In genomic region chr6:59390208-59390607, GRCm38 (mm10) we compare ENCODE assay signal across 18 mouse cellular contexts. TPM values are rescaled to one million over a fixed set of nuclear protein-coding genes. Genes with fewer than 3 reads are reported as not detected.
DNase-seq lines count a peak whose midpoint lies in the region; ATAC-seq lines count a peak whose summit lies in the region.
"Had no signal": no experiment of that assay in that cellular context is flagged by ENCODE, and none has a peak within 500 bp of the region (broad histone marks: within the 10 kb centered on the region; RNA-seq: fewer than 3 reads in every experiment).

No protein-coding gene starts in this region.

- 73% methylated on average over 3 of the region's 3 CpGs for WGBS in intestine, embryonic 16.5 days
- WGBS in large intestine, adult 2 months = 53% methylated on average over 3 of the region's 3 CpGs

- no peaks in the 10 kb centered on the region for H3K36me3 ChIP-seq in intestine, embryonic 16.5 days (ENCODE audit: control insufficient read depth, insufficient read depth, low read length)
- H3K36me3 ChIP-seq: embryonic facial prominence, embryonic 10.5 days; embryonic facial prominence, embryonic 12.5 days; forebrain, embryonic 15.5 days had no signal

- no peaks in the 10 kb centered on the region for H3K4me1 ChIP-seq in intestine, embryonic 16.5 days (ENCODE audit: control insufficient read depth, insufficient read depth, low read length)
- H3K4me1 ChIP-seq: embryonic facial prominence, embryonic 10.5 days; embryonic facial prominence, embryonic 12.5 days; forebrain, embryonic 13.5 days; forebrain, embryonic 15.5 days had no signal

- H3K27ac ChIP-seq in intestine, embryonic 16.5 days (ENCODE audit: low read length) = no peak overlapping the region
- H3K27ac ChIP-seq: embryonic facial prominence, embryonic 10.5 days; embryonic facial prominence, embryonic 12.5 days; forebrain, embryonic 13.5 days; forebrain, embryonic 15.5 days had no signal

- no peak overlapping the region for H3K9ac ChIP-seq in intestine, embryonic 16.5 days (ENCODE audit: low read depth, low read length)
- H3K9ac ChIP-seq: embryonic facial prominence, embryonic 12.5 days; forebrain, embryonic 13.5 days; forebrain, embryonic 15.5 days; forebrain, postnatal 0 days had no signal

- peak; percentile 89 for ATAC-seq in intestine, embryonic 16.5 days
- ATAC-seq: forebrain, embryonic 13.5 days; forebrain, embryonic 15.5 days; forebrain, postnatal 0 days had no signal

- no peaks in the 10 kb centered on the region for H3K27me3 ChIP-seq in intestine, embryonic 16.5 days (replicated peaks; ENCODE audit: control insufficient read depth, insufficient read depth, low read length)
- H3K27me3 ChIP-seq: embryonic facial prominence, embryonic 12.5 days; forebrain, embryonic 13.5 days; forebrain, embryonic 15.5 days had no signal

- no peak overlapping the region for H3K4me3 ChIP-seq in intestine, embryonic 16.5 days (ENCODE audit: low read length)
- H3K4me3 ChIP-seq: embryonic facial prominence, embryonic 10.5 days; embryonic facial prominence, embryonic 12.5 days; forebrain, embryonic 13.5 days; forebrain, embryonic 15.5 days had no signal

- no peak overlapping the region for H3K4me2 ChIP-seq in intestine, embryonic 16.5 days (ENCODE audit: low read depth, low read length)
- H3K4me2 ChIP-seq: embryonic facial prominence, embryonic 12.5 days; forebrain, embryonic 13.5 days; forebrain, embryonic 15.5 days had no signal

- H3K9me3 ChIP-seq in intestine, embryonic 16.5 days (ENCODE audit: control insufficient read depth, low read length) = no peaks in the 10 kb centered on the region
- H3K9me3 ChIP-seq: embryonic facial prominence, embryonic 10.5 days; embryonic facial prominence, embryonic 12.5 days; forebrain, embryonic 13.5 days; forebrain, embryonic 15.5 days had no signal

- peak; percentile 15 to 30 for DNase-seq in cerebellum, postnatal 10 days
- no peak for DNase-seq in cerebellum, postnatal 36 days
- peak; percentile 38 for DNase-seq in large intestine, adult 2 months (ENCODE audit: low read depth, low spot score)
- no peak for DNase-seq in left cerebral cortex, adult 9 months (ENCODE audit: low spot score in 2 of 2)
- DNase-seq in adrenal gland, postnatal 14 days = no peak
- DNase-seq: adrenal gland, adult 2 months; adrenal gland, postnatal 10 days; adrenal gland, postnatal 36 days; cerebellum, adult 11 months; cerebellum, adult 18-20 months; cerebellum, adult 8-10 months; forebrain, postnatal 0 days had no signal

RNA-seq across cellular contexts. Expression of gene Gprin3, which starts 35.9 kb away (rescaled TPM):
- 6.1 and 6.4 TPM in 2 replicates for polyA plus RNA-seq in intestine, embryonic 16.5 days (2015; fragmentation: Nextera tagmentation; extraction: Ambion mirVana)
- 0.69 and 3.1 TPM in 2 replicates for polyA plus RNA-seq in large intestine, adult 2 months (2012; rRNA removed)
- 2.8 and 4.7 TPM in 2 replicates for total RNA-seq in adrenal gland, postnatal 14 days (2021)
- total RNA-seq: MEL had no signal

Comparison
In these comparisons a context has a peak if more than half of its experiments do, and no peak if none do; other contexts are left out.
1. DNase-seq: peak in cerebellum, postnatal 10 days (2 of 2) and large intestine, adult 2 months (single experiment); none in cerebellum, postnatal 36 days (0 of 2), left cerebral cortex, adult 9 months (0 of 2) and adrenal gland, postnatal 14 days (single experiment).